Mouse (Mus musculus) ES-E14 (cell line): Measurements from ENCODE around the gene Psmb3. TPM values are rescaled to one million over a fixed set of nuclear protein-coding genes. Genes with fewer than 3 reads are reported as not detected.

Source experiments
- DNase-seq: peaks from one replicate; pipeline ENCODE4 v3.0.0-alpha.2; 2013; ENCODE audit warnings: low read depth, low spot score
- H3K27ac ChIP-seq: 2 replicates; pipeline ENCODE4 v1.5.1; 2012; ENCODE audit warnings: low read depth, mild to moderate bottlenecking, low read length, moderate library complexity, mixed read lengths; ENCODE audit not compliant: poor library complexity, insufficient read depth, severe bottlenecking
- H3K36me3 ChIP-seq: 2 replicates; pipeline ENCODE4 v1.6.1; 2012; ENCODE audit warnings: mild to moderate bottlenecking, low read length, moderate library complexity, mixed read lengths; ENCODE audit not compliant: control insufficient read depth, poor library complexity, insufficient read depth, severe bottlenecking
- H3K4me1 ChIP-seq, 2 experiments: fragments of 150-350 bp in 1 of 2; sonication (generic) in 1 of 2; 2 replicates each; pipeline ENCODE4 v1.6.1; 2012; ENCODE audit warnings: low read length in 2 of 2, mild to moderate bottlenecking in 1 of 2, mixed read lengths in 1 of 2; ENCODE audit not compliant: control insufficient read depth in 2 of 2, insufficient read depth in 2 of 2, poor library complexity in 1 of 2
- H3K4me3 ChIP-seq, 2 experiments: fragments of 150-350 bp in 1 of 2; sonication (generic) in 1 of 2; 2 replicates each; pipeline ENCODE4 v1.5.1; 2012; ENCODE audit warnings: low read length in 2 of 2, low read depth in 1 of 2, mild to moderate bottlenecking in 1 of 2, mixed read lengths in 1 of 2; ENCODE audit not compliant: insufficient read depth in 1 of 2, poor library complexity in 1 of 2, severe bottlenecking in 1 of 2
- H3K9ac ChIP-seq: 2 replicates; pipeline ENCODE4 v1.6.1; 2012; ENCODE audit warnings: low read depth, mild to moderate bottlenecking, low read length, mixed read lengths; ENCODE audit not compliant: poor library complexity, insufficient read depth, severe bottlenecking
- H3K9me3 ChIP-seq: fragments of 150-350 bp; sonication (generic); 2 replicates; pipeline ENCODE4 v1.6.1; 2012; ENCODE audit warnings: low read depth, mild to moderate bottlenecking, low read length; ENCODE audit not compliant: control insufficient read depth, insufficient read depth
- CHD2 ChIP-seq: IDR thresholded peaks from 2 replicates; pipeline ENCODE4 v1.6.1; 2014; ENCODE audit warnings: mild to moderate bottlenecking, low read depth, low read length, inconsistent platforms
- HCFC1 ChIP-seq: IDR thresholded peaks from 2 replicates; pipeline ENCODE4 v1.6.1; 2012; ENCODE audit warnings: low read length, inconsistent platforms, borderline replicate concordance; ENCODE audit not compliant: insufficient read depth
- MAFK ChIP-seq: IDR thresholded peaks from 2 replicates; pipeline ENCODE4 v1.6.1; 2014; ENCODE audit warnings: mild to moderate bottlenecking, low read depth, low read length, inconsistent platforms; ENCODE audit not compliant: insufficient read depth
- ZC3H11A ChIP-seq: IDR thresholded peaks from 2 replicates; pipeline ENCODE4 v1.6.1; 2012; ENCODE audit warnings: low read depth, mild to moderate bottlenecking, inconsistent platforms, low read length, borderline replicate concordance
- ZNF384 ChIP-seq: IDR thresholded peaks from 2 replicates; pipeline ENCODE4 v1.6.1; 2012; ENCODE audit warnings: low read depth, low read length, inconsistent platforms
- in situ Hi-C, 2 experiments: fragments of 600-800 bp; cut with MboI; formaldehyde crosslinking; loops; one replicate each; pipeline ENCODE4 v1.15.1; 2025; ENCODE audit warnings: low sequenced_read_pairs in 2 of 2, inconsistent platforms in 1 of 2; ENCODE audit not compliant: unreplicated experiment in 2 of 2
- total RNA-seq: library from RNA; depleted of rRNA; stranded (reverse); fragments of 300-350 nt; gene quantifications from 2 replicates; pipeline ENCODE4 v1.2.3, GENCODE M21; 2012

The Psmb3 gene
- total RNA-seq, 1 experiment, result 677 TPM

GRCm38 (mm10) chr11:97684063-97684680 is 19.0 kb upstream of the Psmb3 start:
- DNase-seq, result no peak
- no peaks in the 10 kb centered on the region for H3K9me3 ChIP-seq
- no peak overlapping the region for H3K9ac ChIP-seq
- H3K4me3 ChIP-seq, result no peak overlapping the region
- H3K36me3 ChIP-seq, result peaks cover 45% of the 10 kb centered on the region
- in situ Hi-C loops, result no loop called here
- TF ChIP-seq HCFC1 (no peak), MAFK (no peak), CHD2 (no peak), ZC3H11A (no peak), ZNF384 (no peak)
- H3K4me1 ChIP-seq, result peaks cover 21 to 32% of the 10 kb centered on the region in 2 experiments
- no peak overlapping the region for H3K27ac ChIP-seq

GRCm38 (mm10) chr11:97684766-97685165 is 18.4 kb upstream of the Psmb3 start:
- TF ChIP-seq MAFK (no peak), ZC3H11A (no peak), HCFC1 (no peak), CHD2 (no peak), ZNF384 (no peak)
- in situ Hi-C loops, result no loop called here
- Histone ChIP-seq H3K4me3 (no peak overlapping the region), H3K9ac (peak overlapping the region; percentile 11; the same call in 1 of the 2 replicates), H3K27ac (peak overlapping the region; percentile 49; the same call in 1 of the 2 replicates), H3K4me1 (peaks cover 21 to 32% of the 10 kb centered on the region in 2 experiments), H3K9me3 (no peaks in the 10 kb centered on the region), H3K36me3 (peaks cover 43% of the 10 kb centered on the region)
- no peak for DNase-seq

- in situ Hi-C loops, result no loop called here
- Histone ChIP-seq H3K9me3 (no peaks in the 10 kb centered on the region), H3K4me3 (peak within 1 kb of the TSS; percentile 56 to 57), H3K27ac (peak within 1 kb of the TSS; percentile 49; the same call in 1 of the 2 replicates), H3K36me3 (peaks cover 43% of the 10 kb centered on the region), H3K4me1 (peaks cover 21 to 32% of the 10 kb centered on the region in 2 experiments), H3K9ac (peak within 1 kb of the TSS; percentile 65)
- DNase-seq, result no peak
- TF ChIP-seq ZNF384, result peak; percentile 88
- no peak for TF ChIP-seq MAFK
- no peak; the same call in 1 of the 2 replicates for TF ChIP-seq CHD2
- no peak for TF ChIP-seq HCFC1
- no peak for TF ChIP-seq ZC3H11A
Measured at GRCm38 (mm10) chr11:97685613-97686321, 17.4 kb upstream of the Psmb3 start, which contains the start of gene Cisd3. Gene Cisd3 (plus strand): TSS chr11:97685826.

- no peak for DNase-seq
- Histone ChIP-seq H3K27ac (peak overlapping the region; percentile 31; the same call in 1 of the 2 replicates), H3K36me3 (peaks cover 45% of the 10 kb centered on the region), H3K4me3 (peak overlapping the region; percentile 56 to 57), H3K9me3 (no peaks in the 10 kb centered on the region), H3K4me1 (peaks cover 19 to 30% of the 10 kb centered on the region in 2 experiments), H3K9ac (peak overlapping the region; percentile 65)
- TF ChIP-seq ZC3H11A, result no peak
- no peak for TF ChIP-seq ZNF384
- no peak for TF ChIP-seq HCFC1
- TF ChIP-seq CHD2, result no peak
- no peak for TF ChIP-seq MAFK
- in situ Hi-C loops, result no loop called here
Measured at GRCm38 (mm10) chr11:97686322-97686908, 16.8 kb upstream of the Psmb3 start.
